Mouse (Mus musculus) brain, embryonic 14.5 days (tissue): ENCODE data around the gene Apobec2.

Experiments
- CTCF ChIP-seq: fragments of 200-500 bp; IDR thresholded peaks from 2 replicates; pipeline ENCODE4 v1.5.1; 2012; ENCODE audit warnings: inconsistent platforms, mild to moderate bottlenecking, moderate library complexity, borderline replicate concordance; ENCODE audit not compliant: insufficient read depth, insufficient read length; ENCODE audit errors: extremely low read depth
- POLR2A ChIP-seq: fragments of 200-500 bp; IDR thresholded peaks from 2 replicates; pipeline ENCODE4 v1.6.1; 2012; ENCODE audit warnings: mild to moderate bottlenecking, inconsistent platforms, borderline replicate concordance; ENCODE audit not compliant: poor library complexity, insufficient read depth, insufficient read length, severe bottlenecking; ENCODE audit errors: extremely low read depth

DNA sequence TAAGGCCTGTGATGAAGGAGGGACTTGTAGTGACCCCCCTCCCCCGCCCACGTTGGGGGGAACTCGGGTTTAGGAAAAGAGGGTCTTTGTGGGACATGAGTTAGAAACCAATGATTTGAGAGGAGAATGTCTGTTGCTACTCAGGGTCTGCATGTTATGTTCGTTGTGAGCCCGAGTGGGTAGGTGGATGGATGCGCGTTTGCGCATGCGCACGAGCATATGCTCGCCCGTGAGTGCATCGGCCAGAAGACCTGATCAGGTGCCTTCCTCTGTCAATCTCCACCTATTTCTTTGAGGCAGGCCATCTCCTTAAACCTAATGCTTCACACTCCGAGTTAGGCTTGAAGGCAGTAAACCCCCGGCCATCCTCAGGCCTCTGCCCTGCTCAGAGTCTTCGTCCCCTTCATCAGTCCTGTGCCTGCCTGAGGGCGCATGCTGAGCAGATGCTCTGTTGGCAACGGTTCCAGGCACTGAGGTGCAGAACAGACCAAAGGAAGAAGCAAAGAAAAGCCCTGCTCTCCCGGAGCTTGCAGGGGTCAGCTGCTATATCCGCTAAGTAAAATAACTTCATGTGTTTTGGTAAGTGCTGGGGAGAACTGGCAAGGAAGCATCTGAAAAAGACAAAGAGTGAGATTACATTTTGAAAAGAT lies 401 bp upstream of the Apobec2 start:
- no peak for TF ChIP-seq CTCF
- TF ChIP-seq POLR2A, result no peak
